Mouse (Mus musculus): ENCODE results near the gene Slc17a8.
"Not testable (repeated sequence)": the region's sequence is repeated elsewhere in the genome, so short reads cannot be mapped to it uniquely, and the experiment has no call there.

The Slc17a8 gene

GRCm38 (mm10) chr10:89589877-89590276, 31.2 kb downstream of the Slc17a8 start:
- ATAC-seq (ENCODE audit: low TSS enrichment), result no peak

- ATAC-seq (ENCODE audit: low TSS enrichment), result no peak
These were observed 32.3 kb downstream of the Slc17a8 start for GRCm38 (mm10) chr10:89588708-89589107.

GRCm38 (mm10) chr10:89584709-89585108, 36.3 kb downstream of the Slc17a8 start:
- no peak for ATAC-seq (ENCODE audit: low TSS enrichment)

DNA sequence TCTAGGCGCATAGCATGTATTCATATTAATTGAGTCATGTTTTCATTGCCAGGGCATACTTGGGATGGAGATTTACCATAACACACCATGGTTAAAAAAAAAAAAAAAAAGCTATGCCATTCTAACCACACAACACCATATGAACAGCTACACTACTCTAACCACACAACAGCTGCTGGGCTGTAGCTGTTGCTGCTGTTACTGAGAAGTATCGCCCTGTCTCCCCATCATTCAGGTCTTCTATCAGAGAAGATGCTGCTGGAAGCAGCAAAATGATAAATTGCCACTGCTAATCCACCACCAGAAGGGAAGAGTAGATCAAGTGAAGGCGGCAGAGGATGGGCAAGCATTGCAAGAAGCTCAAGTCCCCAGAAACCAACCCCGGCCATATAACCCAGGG, 42.3 kb downstream of the Slc17a8 start:
- ATAC-seq (ENCODE audit: low TSS enrichment), result no peak

DNA sequence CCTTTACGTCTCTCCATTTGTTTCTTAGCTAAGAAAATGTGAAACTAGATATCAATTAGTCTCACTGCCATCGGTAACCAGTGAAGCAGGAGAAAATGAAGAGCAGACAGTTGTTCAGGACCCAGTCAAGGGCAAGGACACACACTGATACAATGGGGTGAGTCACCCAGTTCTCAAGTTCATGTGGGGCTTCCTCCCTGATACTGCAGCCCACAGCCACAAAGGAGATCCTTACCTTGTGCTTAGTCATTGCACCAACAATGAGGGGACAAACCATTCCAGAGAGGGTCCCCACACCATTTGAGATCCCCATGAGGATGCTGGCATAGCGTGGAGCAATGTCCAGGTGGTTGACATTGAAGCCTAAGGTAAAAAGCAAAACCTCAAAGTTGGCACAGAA, 43.4 kb downstream of the Slc17a8 start:
- no peak for ATAC-seq (ENCODE audit: low TSS enrichment)

DNA sequence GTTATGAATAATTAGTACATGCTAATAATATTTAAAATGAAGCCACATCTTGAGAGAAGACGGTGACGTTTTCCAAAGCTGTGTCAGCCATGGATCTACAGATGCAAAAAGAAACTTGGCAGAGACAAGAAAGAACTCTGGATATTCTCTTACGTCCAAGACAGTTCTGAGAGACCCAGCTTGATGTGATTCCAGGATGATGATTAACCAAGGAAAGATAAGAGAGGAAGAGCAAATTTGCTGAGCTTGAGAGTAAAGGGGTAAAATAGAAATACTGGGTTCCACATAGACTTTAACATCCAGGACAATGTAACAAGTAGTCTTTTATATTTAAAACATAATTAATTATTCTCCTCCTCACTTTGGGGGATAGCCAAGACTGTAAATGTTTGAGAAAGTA, 47.6 kb downstream of the Slc17a8 start:
- no peak for ATAC-seq (ENCODE audit: low TSS enrichment)

GRCm38 (mm10) chr10:89572946-89573345, 48.1 kb downstream of the Slc17a8 start:
- ATAC-seq (ENCODE audit: low TSS enrichment), result no peak

DNA sequence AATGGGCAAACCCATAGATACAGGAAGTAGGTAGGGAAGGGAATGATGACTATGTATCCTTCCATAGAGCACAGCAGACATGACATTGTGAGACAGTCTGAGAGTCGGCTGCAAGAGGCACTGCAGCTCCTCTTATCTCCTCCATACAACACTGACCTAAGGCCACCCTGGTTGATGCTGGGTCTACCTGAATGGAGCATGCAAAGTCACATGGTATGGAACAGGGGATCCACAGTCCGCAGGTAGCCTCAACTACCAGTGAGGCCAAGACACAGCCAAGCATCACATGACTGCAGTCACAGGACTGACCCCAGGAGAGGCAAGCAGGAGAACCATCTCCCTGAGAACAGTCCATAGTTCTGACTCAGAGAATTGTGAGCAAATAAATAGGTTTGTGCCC, 53.7 kb downstream of the Slc17a8 start:
- ATAC-seq (ENCODE audit: low TSS enrichment), result no peak

- ATAC-seq (ENCODE audit: low TSS enrichment), result no peak
These were observed 55.6 kb downstream of the Slc17a8 start for GRCm38 (mm10) chr10:89565301-89566022.

DNA sequence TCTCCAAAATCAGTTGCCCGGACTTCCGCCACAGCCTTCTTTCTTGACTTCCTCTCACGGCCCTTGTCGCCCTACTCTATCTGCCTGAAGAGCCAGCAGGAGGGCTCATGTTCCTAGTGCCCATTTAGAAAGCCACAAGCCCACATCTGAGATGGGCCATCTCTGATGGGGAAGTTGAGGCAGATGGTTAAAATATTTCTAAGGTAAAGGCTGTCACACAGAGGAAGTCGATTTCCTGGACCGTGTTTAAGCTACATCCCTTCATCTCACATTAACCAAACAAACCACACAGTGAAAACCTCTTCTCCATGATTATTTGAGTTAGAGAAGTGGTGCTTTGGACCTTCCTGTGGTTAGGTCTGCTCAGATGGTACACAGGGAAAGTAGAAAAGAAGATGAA, 58.9 kb downstream of the Slc17a8 start:
- ATAC-seq (ENCODE audit: low TSS enrichment), result no peak

DNA sequence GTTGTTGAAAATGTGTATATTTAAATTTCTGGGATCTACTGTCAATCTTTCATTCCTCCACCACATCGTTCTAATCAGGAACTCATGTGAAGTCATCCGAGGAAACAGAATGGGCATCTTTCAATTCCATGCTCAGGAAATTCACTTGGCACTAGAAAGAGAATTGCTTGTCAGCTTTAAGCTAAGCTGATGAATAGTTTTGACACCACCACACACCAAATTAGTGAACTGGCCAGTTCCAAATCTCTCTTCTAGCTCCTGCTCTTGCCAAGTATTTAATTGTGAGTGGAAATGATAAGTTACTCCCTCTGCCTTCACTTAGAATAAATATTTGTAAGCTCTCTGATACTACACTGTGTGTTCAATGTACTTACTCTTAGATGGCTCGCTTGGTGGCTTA, 61.7 kb downstream of the Slc17a8 start:
- ATAC-seq (ENCODE audit: low TSS enrichment), result no peak

DNA sequence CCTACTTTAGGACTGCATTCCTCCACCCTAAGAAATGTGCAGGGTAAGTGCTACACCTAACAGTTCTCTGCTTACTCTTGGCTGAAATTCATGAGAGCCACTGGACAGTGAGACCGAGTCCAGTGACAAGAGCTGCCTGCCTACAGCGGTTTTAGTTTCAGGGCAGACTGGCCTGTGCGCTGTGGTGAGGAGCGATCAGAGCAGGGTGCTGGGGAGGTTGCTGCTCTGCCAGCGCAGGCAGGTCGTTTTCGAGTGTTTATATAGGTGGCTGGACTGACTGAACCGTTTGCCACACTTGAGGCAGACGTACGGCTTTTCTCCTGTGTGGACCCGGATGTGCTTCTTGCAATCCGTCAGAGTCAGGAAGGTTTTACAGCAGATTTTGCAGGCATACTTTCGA, 66.2 kb downstream of the Slc17a8 start:
- not testable (repeated sequence) for ATAC-seq (ENCODE audit: low TSS enrichment)

DNA sequence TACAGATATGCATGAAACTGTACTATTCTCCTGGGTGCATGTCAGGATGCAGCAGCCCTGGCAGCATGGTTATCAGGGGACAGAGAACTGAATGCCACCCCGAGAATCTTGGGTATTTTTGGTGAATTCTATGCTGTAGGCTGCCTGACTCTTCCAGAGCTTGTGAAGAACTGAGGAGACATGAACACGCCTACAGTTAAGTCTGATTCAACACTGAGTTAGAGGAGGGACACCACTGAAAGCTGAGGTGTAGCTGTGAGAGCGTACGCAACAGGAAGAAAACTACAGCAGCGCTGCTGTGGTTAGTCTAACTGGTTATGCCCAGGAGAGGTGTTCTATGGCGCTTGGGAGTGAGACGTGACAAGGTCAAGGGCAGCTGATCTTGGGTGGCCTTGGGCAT, 67.2 kb downstream of the Slc17a8 start:
- peak; percentile 97 for ATAC-seq (ENCODE audit: low TSS enrichment)

- no peak for ATAC-seq (ENCODE audit: low TSS enrichment)
These were observed 68.0 kb downstream of the Slc17a8 start for GRCm38 (mm10) chr10:89553015-89553414.

DNA sequence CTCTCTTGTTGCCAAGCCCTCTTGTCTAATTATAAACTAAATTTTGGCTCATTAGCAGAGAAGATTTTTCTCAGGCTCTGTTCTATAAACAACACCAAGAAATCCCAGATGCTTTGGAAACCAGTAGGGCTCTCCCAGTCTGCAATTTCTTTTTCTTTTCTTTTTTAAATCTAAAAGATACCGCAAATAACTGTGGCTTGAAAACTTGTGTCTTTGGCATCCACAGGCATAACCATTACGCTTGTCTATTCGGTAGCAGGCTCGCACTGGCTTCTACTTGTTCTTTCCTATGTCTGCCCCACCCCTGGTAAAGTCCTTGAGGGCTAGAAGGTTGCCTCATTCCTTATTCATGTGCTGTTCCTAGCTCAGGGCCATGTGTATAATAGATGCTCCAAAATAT, 69.4 kb downstream of the Slc17a8 start:
- ATAC-seq (ENCODE audit: low TSS enrichment), result peak; percentile 73

- ATAC-seq (ENCODE audit: low TSS enrichment), result no peak
These were observed 73.0 kb downstream of the Slc17a8 start for GRCm38 (mm10) chr10:89548028-89548427.

- ATAC-seq (ENCODE audit: low TSS enrichment), result no peak
These were observed 74.1 kb downstream of the Slc17a8 start for GRCm38 (mm10) chr10:89546989-89547388.

DNA sequence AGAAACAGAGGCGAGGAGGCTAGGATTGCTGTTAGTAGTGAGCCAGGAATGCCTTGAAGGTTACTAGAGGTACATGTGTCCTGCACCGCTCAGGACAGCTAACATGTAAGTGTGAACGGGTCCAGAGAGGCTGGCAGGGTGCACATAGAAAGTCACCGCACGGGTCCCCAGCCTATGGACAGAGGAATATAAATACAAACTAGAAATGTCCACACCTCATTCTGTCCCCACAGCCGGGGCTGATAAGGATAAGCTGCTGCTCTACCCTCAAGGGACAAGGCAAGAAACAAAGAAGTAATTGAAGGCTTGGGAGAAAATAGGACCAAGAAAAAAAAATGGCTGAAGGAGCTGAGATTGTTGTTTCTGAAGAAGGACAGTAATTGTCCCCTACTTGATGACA, 77.2 kb downstream of the Slc17a8 start:
- no peak for ATAC-seq (ENCODE audit: low TSS enrichment)

DNA sequence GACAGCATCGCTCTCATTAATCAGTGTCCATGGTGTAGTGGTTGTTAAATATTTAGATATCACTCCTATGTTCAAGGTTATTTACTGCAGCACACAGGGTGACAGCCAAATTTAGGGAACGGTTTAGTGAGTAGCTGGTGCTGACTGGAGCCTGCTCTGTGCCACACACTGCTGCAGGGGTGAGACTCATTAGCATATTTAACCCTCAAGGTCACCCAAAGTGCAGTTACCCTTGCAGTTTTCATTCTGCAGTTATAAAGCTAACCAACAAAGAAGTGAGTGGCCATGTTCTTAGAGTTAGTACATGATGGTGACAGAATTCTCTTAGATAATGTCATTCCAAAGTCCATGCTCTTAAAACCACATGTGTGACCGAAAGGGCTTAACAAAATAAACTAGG, 78.7 kb downstream of the Slc17a8 start:
- ATAC-seq (ENCODE audit: low TSS enrichment), result no peak

GRCm38 (mm10) chr10:89532929-89533727, 87.9 kb downstream of the Slc17a8 start, which contains the start of gene Nr1h4:
TSS of gene Nr1h4 (minus strand) at chr10:89533585.
- ATAC-seq (ENCODE audit: low TSS enrichment), result no peak

- ATAC-seq (ENCODE audit: low TSS enrichment), result no peak
These were observed 88.6 kb downstream of the Slc17a8 start for GRCm38 (mm10) chr10:89532451-89532850.

GRCm38 (mm10) chr10:89531976-89532375, 89.1 kb downstream of the Slc17a8 start:
- ATAC-seq (ENCODE audit: low TSS enrichment), result no peak

DNA sequence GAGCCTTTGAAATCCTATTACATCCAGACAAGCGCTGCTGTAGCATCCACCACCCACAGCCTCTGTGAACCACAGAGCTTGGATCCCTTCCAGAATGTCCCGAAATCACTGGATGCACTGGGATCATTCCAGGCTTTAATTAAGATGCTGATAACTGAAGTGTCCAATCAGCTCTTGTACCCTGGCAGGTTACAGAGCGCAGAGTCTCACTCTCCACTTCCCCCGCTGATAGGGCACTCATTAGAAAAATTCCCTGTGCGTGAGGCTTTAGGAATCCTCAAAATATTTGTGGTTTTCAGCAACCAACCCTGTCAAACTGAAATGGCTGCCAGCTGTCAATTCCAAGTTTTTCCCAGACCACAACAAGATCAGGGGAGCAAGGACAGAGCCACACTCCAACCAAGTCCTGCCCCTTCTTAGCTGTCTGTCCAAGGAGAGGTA, 89.8 kb downstream of the Slc17a8 start:
- ATAC-seq (ENCODE audit: low TSS enrichment), result no peak
